Mouse (Mus musculus): ENCODE measurements around the gene Acacb.

The Acacb gene

GRCm38 (mm10) chr5:114135516-114135915 lies 10.8 kb upstream of the Acacb start:
- no peak for DNase-seq (ENCODE audit: low spot score in 2 of 2)

GRCm38 (mm10) chr5:114137481-114138276 lies 8.7 kb upstream of the Acacb start:
- no peak for DNase-seq (ENCODE audit: low spot score in 2 of 2)

GRCm38 (mm10) chr5:114138277-114139164 lies 7.8 kb upstream of the Acacb start:
- DNase-seq (ENCODE audit: low spot score in 2 of 2), result no peak

GRCm38 (mm10) chr5:114139175-114139574 lies 7.2 kb upstream of the Acacb start:
- peak; percentile 65 to 77 for DNase-seq (ENCODE audit: low spot score in 2 of 2)

GRCm38 (mm10) chr5:114147043-114147972 lies 973 bp downstream of the Acacb start:
- no peak for DNase-seq (ENCODE audit: low spot score in 2 of 2)

- DNase-seq (ENCODE audit: low spot score in 2 of 2), result no peak
Measured at GRCm38 (mm10) chr5:114152359-114153092, 6.2 kb downstream of the Acacb start.

GRCm38 (mm10) chr5:114153490-114153889 lies 7.2 kb downstream of the Acacb start:
- no peak for DNase-seq (ENCODE audit: low spot score in 2 of 2)

- DNase-seq (ENCODE audit: low spot score in 2 of 2), result no peak
Measured at GRCm38 (mm10) chr5:114154765-114155164, 8.4 kb downstream of the Acacb start.

- DNase-seq (ENCODE audit: low spot score in 2 of 2), result no peak
Measured at GRCm38 (mm10) chr5:114155168-114155933, 9.0 kb downstream of the Acacb start.

- no peak for DNase-seq (ENCODE audit: low spot score in 2 of 2)
Measured at GRCm38 (mm10) chr5:114157236-114157635, 10.9 kb downstream of the Acacb start.

- no peak for DNase-seq (ENCODE audit: low spot score in 2 of 2)
Measured at GRCm38 (mm10) chr5:114161424-114161823, 15.1 kb downstream of the Acacb start.

- DNase-seq (ENCODE audit: low spot score in 2 of 2), result no peak
Measured at GRCm38 (mm10) chr5:114162106-114162815, 15.9 kb downstream of the Acacb start.

- DNase-seq (ENCODE audit: low spot score in 2 of 2), result no peak
Measured at GRCm38 (mm10) chr5:114163117-114163696, 16.9 kb downstream of the Acacb start.

GRCm38 (mm10) chr5:114170345-114170744 lies 24.0 kb downstream of the Acacb start:
- DNase-seq (ENCODE audit: low spot score in 2 of 2), result no peak

GRCm38 (mm10) chr5:114172936-114173335 lies 26.6 kb downstream of the Acacb start:
- DNase-seq (ENCODE audit: low spot score in 2 of 2), result no peak

GRCm38 (mm10) chr5:114173458-114173857 lies 27.1 kb downstream of the Acacb start:
- DNase-seq (ENCODE audit: low spot score in 2 of 2), result no peak

- DNase-seq (ENCODE audit: low spot score in 2 of 2), result no peak
Measured at GRCm38 (mm10) chr5:114173877-114174581, 27.7 kb downstream of the Acacb start.

GRCm38 (mm10) chr5:114174639-114175038 lies 28.3 kb downstream of the Acacb start:
- no peak for DNase-seq (ENCODE audit: low spot score in 2 of 2)
